Mouse (Mus musculus): ENCODE results near the gene Fbxw9. TPM values are rescaled to one million over a fixed set of nuclear protein-coding genes. Genes with fewer than 3 reads are reported as not detected.

Gene Fbxw9
- total and polyA plus RNA-seq, 3 experiments: 10.6 to 13.9 TPM; not detected in 1

- TF ChIP-seq MXI1 (IDR thresholded peaks at IDR 0.05; ENCODE audit: low read depth, low read length) (no peak; the same call in 1 of the 2 replicates), CHD1 (IDR thresholded peaks at IDR 0.05; ENCODE audit: low read depth, low read length) (peak; percentile 49; the same call in 1 of the 2 replicates), ETS1 (IDR thresholded peaks at IDR 0.05; ENCODE audit: low read depth, low read length) (no peak), ZMIZ1 (IDR thresholded peaks at IDR 0.05; ENCODE audit: low read depth, low read length) (no peak)
These were observed 31.9 kb upstream of the Fbxw9 start (continued) for GRCm38 (mm10) chr8:85027922-85028321.

DNA sequence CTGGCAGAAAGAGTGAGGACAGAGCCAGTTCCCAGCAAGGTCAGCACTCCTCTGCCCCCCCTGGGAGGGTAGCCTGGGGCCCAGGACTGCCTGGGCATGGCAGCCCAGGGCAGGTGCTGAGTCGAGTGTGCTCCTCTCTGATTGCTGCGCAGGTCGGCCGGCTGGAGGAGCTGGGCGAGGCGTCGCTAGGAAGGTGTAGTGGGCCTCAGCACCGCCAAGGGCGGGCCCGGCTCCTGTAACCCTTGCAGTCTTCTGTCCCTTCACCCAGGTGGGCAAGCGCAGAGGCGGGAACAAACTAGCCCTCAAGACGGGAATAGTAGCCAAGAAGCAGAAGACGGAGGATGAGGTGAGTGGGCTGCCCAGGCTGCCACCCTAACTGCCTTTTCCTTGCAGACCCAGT, 30.6 kb upstream of the Fbxw9 start:
- no peaks in the 10 kb centered on the region for H3K9me3 ChIP-seq (replicated peaks; ENCODE audit: insufficient read depth, low read length)
- peaks cover 6 to 10% of the 10 kb centered on the region in 2 experiments; a peak in 3 of 4 replicates for H3K4me1 ChIP-seq (ENCODE audit: control insufficient read depth in 1 of 2, insufficient read depth in 2 of 2, low read length in 2 of 2)
- no peak overlapping the region for H3K27ac ChIP-seq (ENCODE audit: control insufficient read depth, low read depth, low read length)
- H3K36me3 ChIP-seq (ENCODE audit: control insufficient read depth in 1 of 2, insufficient read depth in 2 of 2, low read length in 2 of 2): peaks cover 4 to 10% of the 10 kb centered on the region in 2 experiments
- H3K27me3 ChIP-seq (ENCODE audit: control insufficient read depth in 1 of 2, insufficient read depth in 2 of 2, low read length in 2 of 2): no peaks in the 10 kb centered on the region
- no peak overlapping the region for H3K4me3 ChIP-seq (ENCODE audit: control insufficient read depth in 1 of 2, insufficient read depth in 1 of 2, low read depth in 2 of 2, low read length in 2 of 2)
- TF ChIP-seq MYB (IDR thresholded peaks at IDR 0.05; ENCODE audit: low read depth, low read length): no peak
- TF ChIP-seq ZC3H11A (IDR thresholded peaks at IDR 0.05; ENCODE audit: low read depth, low read length): no peak
- no peak for TF ChIP-seq HCFC1 (IDR thresholded peaks at IDR 0.05; ENCODE audit: low read depth, low read length)
- no peak for TF ChIP-seq GATA1 (IDR thresholded peaks at IDR 0.05; ENCODE audit: low read depth, low read length)
- peaks cover 43% of the 10 kb centered on the region for H3K79me2 ChIP-seq (ENCODE audit: control insufficient read depth, insufficient read depth, low read length, poor library complexity)
- DNase-seq (ENCODE audit: low read depth, low spot score): no peak
- no peak overlapping the region for H3K9ac ChIP-seq (ENCODE audit: control insufficient read depth, low read depth, low read length, poor library complexity, severe bottlenecking)

DNA sequence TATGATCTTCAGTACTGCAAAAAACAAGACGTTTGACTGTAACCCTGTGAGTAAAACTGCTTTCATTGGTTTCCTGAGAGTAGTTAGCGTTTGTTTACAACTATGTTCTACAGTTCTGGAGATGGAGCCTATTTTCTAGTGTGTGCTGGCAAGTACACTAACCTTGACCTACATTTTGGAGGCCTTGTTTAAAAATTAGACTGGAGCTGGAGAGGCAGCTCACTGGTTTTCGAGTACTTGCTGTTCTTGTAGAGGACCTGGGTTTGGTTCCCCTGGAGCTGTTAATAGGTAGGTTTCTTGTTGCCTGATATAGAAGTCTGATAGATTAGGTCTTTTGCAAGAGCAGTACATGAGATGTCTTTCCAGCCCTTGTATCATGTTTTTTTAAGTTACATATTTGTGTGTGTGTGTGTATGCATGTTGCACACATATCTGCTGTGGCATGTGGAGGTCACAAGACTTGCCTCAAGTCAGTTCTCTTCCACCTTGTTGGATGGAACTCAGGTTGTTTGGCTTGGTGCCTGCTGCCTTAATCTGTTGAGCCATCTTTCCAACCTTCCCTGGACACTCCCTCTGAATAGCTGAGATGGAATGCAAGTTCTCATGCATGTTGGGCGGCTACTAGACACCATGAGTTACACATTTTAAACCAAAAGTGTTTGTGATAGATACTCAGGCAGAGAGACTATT, 27.1 kb upstream of the Fbxw9 start:
- Histone ChIP-seq H3K27ac (ENCODE audit: control insufficient read depth, low read depth, low read length) (no peak overlapping the region), H3K4me3 (ENCODE audit: control insufficient read depth in 1 of 2, insufficient read depth in 1 of 2, low read depth in 2 of 2, low read length in 2 of 2) (no peak overlapping the region), H3K9me3 (replicated peaks; ENCODE audit: insufficient read depth, low read length) (no peaks in the 10 kb centered on the region), H3K36me3 (ENCODE audit: control insufficient read depth in 1 of 2, insufficient read depth in 2 of 2, low read length in 2 of 2) (peaks cover 4 to 15% of the 10 kb centered on the region in 2 experiments), H3K9ac (ENCODE audit: control insufficient read depth, low read depth, low read length, poor library complexity, severe bottlenecking) (no peak overlapping the region), H3K4me1 (ENCODE audit: control insufficient read depth in 1 of 2, insufficient read depth in 2 of 2, low read length in 2 of 2) (peaks cover 4 to 13% of the 10 kb centered on the region in 2 experiments; a peak in 3 of 4 replicates), H3K79me2 (ENCODE audit: control insufficient read depth, insufficient read depth, low read length, poor library complexity) (peaks cover 35% of the 10 kb centered on the region), H3K27me3 (ENCODE audit: control insufficient read depth in 1 of 2, insufficient read depth in 2 of 2, low read length in 2 of 2) (no peaks in the 10 kb centered on the region)
- DNase-seq (ENCODE audit: low read depth, low spot score): no peak
- TF ChIP-seq KAT2A (conservative IDR thresholded peaks at IDR 0.05; ENCODE audit: low read depth, low read length) (no peak), MYC (IDR thresholded peaks at IDR 0.05; ENCODE audit: low read depth, low read length) (no peak), E2F4 (IDR thresholded peaks at IDR 0.05; ENCODE audit: borderline replicate concordance, low read depth, low read length) (no peak), USF2 (IDR thresholded peaks at IDR 0.05; ENCODE audit: borderline replicate concordance in 1 of 2, insufficient read depth in 1 of 2, low read depth in 1 of 2, low read length in 2 of 2) (no peak), ETS1 (IDR thresholded peaks at IDR 0.05; ENCODE audit: low read depth, low read length) (no peak)
